Mouse (Mus musculus) lung, embryonic 14.5 days (tissue): Measurements from ENCODE around the gene Eme2. TPM values are rescaled to one million over a fixed set of nuclear protein-coding genes. Genes with fewer than 3 reads are reported as not detected.
"Not testable (repeated sequence)": the region's sequence is repeated elsewhere in the genome, so short reads cannot be mapped to it uniquely, and the experiment has no call there.

Experiments used
- ATAC-seq: fragments of 200-750 bp; cut with Nextera tagmentation; 2 replicates; pipeline ENCODE4 v1.8.0; 2017; ENCODE audit warnings: mild to moderate bottlenecking, moderate TSS enrichment, moderate library complexity; ENCODE audit not compliant: insufficient read depth
- DNase-seq: peaks from one replicate; pipeline ENCODE4 v3.0.0-alpha.2; 2015
- H3K27ac ChIP-seq: fragments of 300-500 bp; sonication (generic); 2 replicates; pipeline ENCODE4 v1.5.1; 2014; ENCODE audit warnings: low read depth, mild to moderate bottlenecking, moderate library complexity
- H3K27me3 ChIP-seq: fragments of 300-500 bp; sonication (generic); 2 replicates; pipeline ENCODE4 v1.6.1; 2014; ENCODE audit warnings: low read length, control low read depth; ENCODE audit not compliant: insufficient read depth
- H3K36me3 ChIP-seq: fragments of 300-500 bp; sonication (generic); 2 replicates; pipeline ENCODE4 v1.6.1; 2014; ENCODE audit warnings: control low read depth; ENCODE audit not compliant: insufficient read depth
- H3K4me1 ChIP-seq: fragments of 300-500 bp; sonication (generic); 2 replicates; pipeline ENCODE4 v1.6.1; 2014; ENCODE audit warnings: antibody characterized with exemption, control low read depth; ENCODE audit not compliant: insufficient read depth
- H3K4me2 ChIP-seq: fragments of 300-500 bp; sonication (generic); 2 replicates; pipeline ENCODE4 v1.6.1; 2014; ENCODE audit warnings: mild to moderate bottlenecking
- H3K4me3 ChIP-seq: fragments of 300-500 bp; sonication (generic); 2 replicates; pipeline ENCODE4 v1.5.1; 2014; ENCODE audit warnings: low read depth, low read length
- H3K9ac ChIP-seq: fragments of 300-500 bp; sonication (generic); 2 replicates; pipeline ENCODE4 v1.6.1; 2014
- H3K9me3 ChIP-seq: fragments of 300-500 bp; sonication (generic); 2 replicates; pipeline ENCODE4 v1.6.1; 2016; ENCODE audit warnings: low read depth, low read length, control low read depth
- CTCF ChIP-seq: IDR thresholded peaks from 2 replicates; pipeline ENCODE4 v1.5.1; 2016; ENCODE audit warnings: antibody characterized with exemption, low read depth
- WGBS: fragments of 180-500 bp; shearing (Covaris S2); extraction: QIAGEN DNeasy Blood & Tissue Kit; methylation state at CpG from one replicate; pipeline ENCODE4 v1.1.7; 2014; 5-methylcytosine and 5-hydroxymethylcytosine counted together
- polyA plus RNA-seq: library from polyadenylated mRNA; unstranded; fragments of >200 nt; fragmentation: Nextera tagmentation; extraction: Ambion mirVana; gene quantifications from 2 replicates; pipeline ENCODE4 v1.2.1, GENCODE M21; 2014

Eme2 gene
- polyA plus RNA-seq = 21.2 and 23.3 TPM in 2 replicates

GRCm38 (mm10) chr17:24894995-24895547 is at the start of gene Eme2, which contains the start of gene Mrps34:
TSS of gene Eme2 (minus strand) at chr17:24895087.
TSS of gene Mrps34 (plus strand) at chr17:24895116.
- under 1% methylated on average over 62 of the region's 62 CpGs for WGBS
- peaks cover 70% of the 10 kb centered on the region for H3K36me3 ChIP-seq
- peak; percentile 93 for DNase-seq
- H3K9me3 ChIP-seq = no peaks in the 10 kb centered on the region
- H3K4me3 ChIP-seq = peak within 1 kb of the TSS; percentile 90
- peak within 1 kb of the TSS; percentile 82 for H3K27ac ChIP-seq
- peak within 1 kb of the TSS; percentile 82 for H3K9ac ChIP-seq
- peak within 1 kb of the TSS; percentile 96 for H3K4me2 ChIP-seq
- peaks cover 4% of the 10 kb centered on the region for H3K4me1 ChIP-seq
- TF ChIP-seq CTCF = no peak
- ATAC-seq = peak; percentile 54
- no peaks in the 10 kb centered on the region for H3K27me3 ChIP-seq

GRCm38 (mm10) chr17:24943589-24943988 is 48.7 kb upstream of the Eme2 start:
- H3K4me2 ChIP-seq, H3K9ac ChIP-seq, DNase-seq, H3K27me3 ChIP-seq, H3K27ac ChIP-seq, H3K9me3 ChIP-seq, H3K4me1 ChIP-seq, H3K4me3 ChIP-seq, ATAC-seq: not testable (repeated sequence)
- peaks cover 54% of the 10 kb centered on the region for H3K36me3 ChIP-seq
- WGBS = 86% methylated on average over 1 of the region's 1 CpGs

- ATAC-seq (no peak), DNase-seq (no peak)
- H3K27ac ChIP-seq = no peak overlapping the region
- WGBS = 87% methylated on average over 7 of the region's 7 CpGs
- H3K9ac ChIP-seq = no peak overlapping the region
- no peak overlapping the region for H3K4me2 ChIP-seq
- H3K4me3 ChIP-seq = no peak overlapping the region
- TF ChIP-seq CTCF = no peak
- no peaks in the 10 kb centered on the region for H3K4me1 ChIP-seq
- no peaks in the 10 kb centered on the region for H3K9me3 ChIP-seq
- peaks cover 49% of the 10 kb centered on the region for H3K36me3 ChIP-seq
- no peaks in the 10 kb centered on the region for H3K27me3 ChIP-seq
Observed at GRCm38 (mm10) chr17:24943036-24943435, 48.1 kb upstream of the Eme2 start.

- H3K9ac ChIP-seq, H3K4me3 ChIP-seq, H3K9me3 ChIP-seq, H3K27ac ChIP-seq, H3K4me1 ChIP-seq, H3K4me2 ChIP-seq, ATAC-seq, H3K27me3 ChIP-seq: not testable (repeated sequence)
- peak; percentile 44 for DNase-seq
- H3K36me3 ChIP-seq = peaks cover 43% of the 10 kb centered on the region
- 5% methylated on average over 2 of the region's 2 CpGs for WGBS
- TF ChIP-seq CTCF = peak; percentile 70
Observed at GRCm38 (mm10) chr17:24942453-24942852, 47.6 kb upstream of the Eme2 start.

GRCm38 (mm10) chr17:24937266-24937665 is 42.4 kb upstream of the Eme2 start:
- Histone ChIP-seq H3K27me3 (no peaks in the 10 kb centered on the region), H3K9ac (peak overlapping the region; percentile 86), H3K4me2 (peak overlapping the region; percentile 72), H3K27ac (peak overlapping the region; percentile 85), H3K4me1 (peaks cover 5% of the 10 kb centered on the region; the same call in 1 of the 2 replicates), H3K36me3 (no peaks in the 10 kb centered on the region), H3K4me3 (peak overlapping the region; percentile 97), H3K9me3 (no peaks in the 10 kb centered on the region)
- ATAC-seq = no peak
- no peak for DNase-seq
- WGBS = 41% methylated on average over 6 of the region's 6 CpGs
- TF ChIP-seq CTCF = peak; percentile 18; the same call in 1 of the 2 replicates

GRCm38 (mm10) chr17:24936259-24937237 is 41.7 kb upstream of the Eme2 start, which contains the start of gene Mapk8ip3:
TSS of gene Mapk8ip3 (minus strand) at chr17:24936977.
- under 1% methylated on average over 78 of the region's 78 CpGs for WGBS
- H3K4me2 ChIP-seq = peak within 1 kb of the TSS; percentile 72
- peaks cover 5% of the 10 kb centered on the region; the same call in 1 of the 2 replicates for H3K4me1 ChIP-seq
- H3K27ac ChIP-seq = peak within 1 kb of the TSS; percentile 85
- TF ChIP-seq CTCF = peak; percentile 48
- H3K9ac ChIP-seq = peak within 1 kb of the TSS; percentile 86
- DNase-seq (peak; percentile 97), ATAC-seq (peak; percentile 98)
- 0 out of 2 replicates have a peak, but pooled peaks cover 4% of the 10 kb centered on the region for H3K36me3 ChIP-seq
- no peaks in the 10 kb centered on the region for H3K9me3 ChIP-seq
- H3K27me3 ChIP-seq = no peaks in the 10 kb centered on the region
- H3K4me3 ChIP-seq = peak within 1 kb of the TSS; percentile 97

- Histone ChIP-seq H3K9me3 (no peaks in the 10 kb centered on the region), H3K4me2 (peak overlapping the region; percentile 72), H3K4me1 (peaks cover 5% of the 10 kb centered on the region; the same call in 1 of the 2 replicates), H3K4me3 (peak overlapping the region; percentile 97), H3K27ac (no peak overlapping the region), H3K27me3 (no peaks in the 10 kb centered on the region), H3K36me3 (0 out of 2 replicates have a peak, but pooled peaks cover 4% of the 10 kb centered on the region), H3K9ac (peak overlapping the region; percentile 86)
- ATAC-seq = no peak
- TF ChIP-seq CTCF = no peak
- DNase-seq = no peak
Observed at GRCm38 (mm10) chr17:24935666-24936065, 40.8 kb upstream of the Eme2 start.
